Mouse (Mus musculus) left cerebral cortex, adult 9 months (tissue): ENCODE results near the gene Tpd52l1.

ENCODE experiments used
- DNase-seq, 2 experiments: peaks; one replicate each; pipeline ENCODE4 v3.0.0; 2022; ENCODE audit warnings: low spot score in 2 of 2

The Tpd52l1 gene

DNA sequence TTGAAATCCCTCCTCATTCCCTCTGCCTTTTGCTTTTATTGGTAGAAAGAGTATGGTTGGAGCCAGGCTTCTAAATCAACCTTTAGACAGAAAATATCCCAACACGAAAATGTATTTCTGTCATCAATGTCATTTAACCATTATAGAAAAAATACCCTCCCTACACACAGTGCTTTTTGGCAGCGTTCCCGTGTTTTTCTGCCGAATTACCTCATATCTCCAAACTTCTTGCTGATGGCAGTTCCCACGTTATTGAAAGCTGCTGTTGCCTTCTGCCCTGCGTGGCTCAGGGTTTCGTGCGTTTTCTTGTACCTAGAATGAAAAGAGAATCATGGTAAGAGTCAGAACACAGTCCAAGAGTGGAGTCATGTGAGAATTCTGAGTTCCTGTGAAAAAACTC lies 99.4 kb downstream of the Tpd52l1 start:
- no peak for DNase-seq

DNA sequence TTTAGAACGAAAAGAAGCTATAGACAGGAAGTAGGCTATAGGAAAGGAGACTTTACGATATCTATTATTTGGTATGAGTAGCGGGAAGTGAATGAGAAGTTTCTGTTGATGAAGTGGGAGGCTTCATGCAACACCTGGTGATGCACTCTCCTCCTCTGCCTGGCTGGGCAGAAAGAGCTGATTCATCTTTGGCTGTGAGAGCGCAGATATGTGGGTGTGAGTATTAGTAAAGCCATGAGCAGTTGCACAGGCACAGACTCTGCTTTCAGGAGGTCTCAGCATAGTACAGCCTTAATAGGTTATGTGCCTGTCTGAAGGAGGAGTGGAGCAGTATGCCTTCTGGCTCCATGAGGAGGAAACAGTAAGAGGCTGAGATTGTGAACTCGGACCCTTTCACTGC lies 109.3 kb downstream of the Tpd52l1 start:
- DNase-seq, result peak in 1 of 2 experiments; percentile 26

DNA sequence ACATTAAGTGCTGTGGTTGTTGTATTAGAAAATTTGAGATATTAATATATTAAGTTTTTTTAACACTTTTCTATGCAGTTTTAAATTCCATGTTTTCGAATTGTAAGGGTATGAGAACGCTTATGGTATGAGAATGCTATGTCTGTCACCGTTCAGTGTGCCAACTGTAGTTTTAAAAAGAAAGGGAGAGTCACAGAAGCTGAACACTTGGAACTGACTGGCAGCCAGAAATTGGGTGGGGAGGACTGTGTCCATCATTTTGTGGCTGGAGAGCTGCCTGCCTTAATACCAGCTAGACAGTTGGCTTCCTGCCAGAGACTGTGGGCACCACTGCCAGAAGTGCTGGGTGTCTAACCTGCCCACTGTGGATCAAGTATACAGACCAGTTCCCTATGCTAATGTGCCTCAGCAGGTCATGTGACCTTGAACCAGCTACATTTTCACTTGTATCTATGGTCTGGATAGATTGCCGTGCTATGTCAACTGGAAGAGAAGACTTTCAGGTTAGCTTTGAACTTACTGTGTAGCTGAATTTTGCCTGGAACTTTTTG lies 114.5 kb downstream of the Tpd52l1 start:
- DNase-seq, result no peak

DNA sequence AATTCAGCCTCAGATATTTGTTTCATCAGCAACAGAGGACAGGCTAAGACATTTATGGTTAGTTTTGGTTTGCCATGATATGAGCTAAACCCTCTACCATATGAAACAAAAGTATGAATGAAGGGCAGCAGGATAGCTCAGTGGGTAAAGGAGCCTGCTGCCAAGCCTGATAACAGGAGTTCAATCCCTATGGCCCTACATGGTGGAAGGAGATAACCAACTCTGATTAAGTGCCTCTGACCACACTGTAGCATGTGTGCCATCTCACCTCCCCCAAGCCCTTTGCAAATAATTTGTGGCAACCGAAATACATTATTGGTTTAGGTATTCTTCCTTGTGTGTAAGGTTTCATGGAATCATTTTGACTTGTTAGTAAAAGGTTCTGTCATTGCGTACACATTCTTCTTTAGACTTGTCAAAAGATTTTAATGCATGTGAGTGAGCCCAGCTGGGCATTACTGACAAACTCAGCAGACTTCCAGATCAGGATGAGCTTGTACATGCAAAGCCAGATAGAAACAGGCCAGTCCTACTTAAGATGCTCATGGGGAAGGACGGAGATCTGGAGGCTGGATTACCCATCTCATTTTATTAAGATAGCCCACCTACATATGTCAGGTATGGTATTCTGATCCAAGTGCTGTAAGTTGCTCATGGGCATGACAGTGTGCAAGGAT lies 115.3 kb downstream of the Tpd52l1 start:
- DNase-seq, result no peak

DNA sequence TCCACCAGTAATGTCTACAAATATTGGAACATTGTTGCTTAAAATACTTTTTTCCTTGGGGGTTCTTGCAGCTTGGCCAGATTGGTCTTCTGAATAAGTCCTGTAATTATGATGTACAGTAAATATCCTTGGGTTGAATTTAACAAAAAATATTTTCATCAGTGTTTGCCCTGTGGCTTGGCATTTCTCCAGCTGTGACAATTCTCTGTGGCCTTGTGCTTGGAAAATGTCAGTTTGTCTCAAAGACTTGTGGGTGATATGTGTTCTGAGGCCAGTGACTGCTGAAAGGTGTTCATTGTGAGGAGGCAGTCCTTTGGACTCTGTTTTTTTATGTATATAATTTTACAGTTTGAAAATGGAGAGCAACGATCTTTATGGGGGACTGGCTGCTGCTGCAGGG lies 116.3 kb downstream of the Tpd52l1 start:
- DNase-seq, result no peak

DNA sequence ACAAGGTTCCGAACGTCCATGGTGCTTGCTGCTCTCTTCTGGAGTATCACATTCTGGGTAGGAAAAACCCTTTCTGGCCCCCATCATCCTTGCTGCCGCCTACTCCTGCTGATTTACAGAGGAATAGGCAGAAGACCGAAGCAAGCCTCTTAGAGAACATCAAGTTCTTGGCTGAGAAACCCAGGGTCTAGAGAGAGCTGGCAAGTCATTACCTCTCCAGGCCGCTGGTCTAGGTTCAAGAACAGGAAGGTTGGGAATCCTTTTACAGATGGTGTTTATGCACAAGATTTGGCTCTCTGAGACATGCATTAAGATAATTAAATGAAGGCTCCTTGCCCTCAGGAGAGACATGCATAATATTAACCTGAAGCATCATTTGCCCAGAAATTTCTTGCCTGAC lies 127.3 kb downstream of the Tpd52l1 start:
- DNase-seq, result no peak

DNA sequence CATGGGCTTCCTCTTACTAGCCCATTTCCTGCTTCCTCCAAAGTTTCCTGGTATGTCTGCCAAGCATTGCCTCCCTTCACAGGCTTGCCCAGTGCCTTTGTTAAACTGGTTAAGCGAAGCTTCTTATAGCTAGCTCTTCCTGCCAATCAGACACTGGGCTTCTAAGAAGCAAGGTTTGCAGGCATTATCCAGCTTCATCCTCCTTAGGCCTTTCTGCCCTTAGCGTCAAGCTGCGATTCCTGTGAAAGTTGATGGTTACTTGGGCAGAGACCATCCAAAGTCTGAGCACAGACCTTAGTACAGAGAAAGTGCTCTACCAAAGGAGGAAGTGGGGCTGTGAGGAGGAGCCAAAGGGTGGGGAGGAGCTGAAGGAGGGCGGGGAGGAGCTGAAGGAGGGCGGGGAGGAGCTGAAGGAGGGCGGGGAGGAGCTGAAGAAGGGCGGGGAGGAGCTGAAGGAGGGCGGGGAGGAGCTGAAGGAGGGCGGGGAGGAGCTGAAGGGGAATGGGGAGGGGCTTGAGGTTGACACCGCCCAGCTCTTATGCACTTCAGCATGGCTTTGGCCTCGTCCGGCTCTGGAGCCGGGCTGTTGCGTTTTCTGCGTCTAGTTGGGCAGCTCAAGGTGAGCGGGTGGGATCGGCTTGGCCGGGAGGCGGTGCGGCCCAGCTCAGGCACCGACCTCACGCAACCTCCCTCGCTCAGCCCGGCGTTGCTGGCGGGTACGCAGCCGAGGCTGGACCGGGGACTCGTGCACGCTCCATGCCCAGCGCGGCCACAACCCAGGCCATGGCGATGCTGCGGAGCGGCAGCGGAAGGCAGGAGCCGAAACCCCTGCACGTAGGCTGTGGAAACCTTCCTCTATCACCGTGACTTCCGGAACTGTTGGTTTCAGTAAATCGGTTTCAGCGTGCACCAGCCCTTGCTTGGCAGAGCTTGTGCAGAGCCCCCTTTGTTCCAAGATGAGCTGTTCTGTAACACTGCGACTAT lies 132.6 kb downstream of the Tpd52l1 start, which contains the start of gene Hddc2:
Gene Hddc2 (plus strand): TSS at position 519 of the 984 bp plus-strand sequence.
- DNase-seq, result peak; percentile 15 to 48

DNA sequence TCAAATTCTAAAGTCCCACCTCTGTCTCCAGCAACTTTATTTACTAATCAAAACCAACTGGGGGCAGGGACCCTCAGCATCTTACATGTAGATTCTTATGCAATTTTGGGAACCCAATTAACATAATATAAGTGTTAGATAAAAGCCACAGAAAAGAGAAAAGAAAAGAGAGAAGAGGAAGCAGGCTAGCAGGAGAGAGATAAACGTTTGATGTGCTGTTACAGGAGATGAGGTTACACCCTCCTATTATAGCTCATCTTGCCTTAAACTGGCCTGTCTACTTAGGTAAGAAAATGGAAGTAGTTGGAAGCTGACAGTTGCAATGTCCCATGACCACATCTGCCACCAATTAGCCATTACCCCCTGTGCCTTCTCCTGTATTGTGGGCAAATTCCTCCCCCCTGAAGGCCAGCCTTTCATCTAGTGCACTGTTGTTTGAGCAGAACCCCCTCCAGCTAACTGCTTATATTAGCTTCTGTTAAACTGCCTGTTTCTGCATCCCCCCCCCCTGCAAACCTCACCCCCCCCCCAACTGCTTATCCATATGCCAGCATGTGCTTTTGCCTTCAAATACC lies 138.6 kb downstream of the Tpd52l1 start:
- no peak for DNase-seq

DNA sequence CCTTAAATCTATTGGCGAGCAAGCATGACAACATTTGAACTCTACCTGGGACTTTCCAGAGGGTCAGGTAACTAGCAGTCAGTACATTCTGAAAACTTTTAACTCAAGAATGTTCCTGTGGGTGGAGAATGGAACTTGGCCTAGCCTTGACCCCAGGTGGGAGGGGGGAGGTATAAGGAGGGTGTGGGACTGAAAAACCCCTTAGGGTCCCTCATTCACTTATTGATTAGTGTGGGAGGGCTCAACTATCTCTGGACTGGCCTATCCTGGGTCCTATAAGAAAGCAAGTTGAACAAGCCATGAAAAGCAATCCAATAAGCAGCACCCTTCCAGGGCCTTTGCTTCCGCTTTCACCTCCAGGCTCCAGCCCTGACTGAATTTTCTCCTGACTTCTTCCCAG lies 142.3 kb downstream of the Tpd52l1 start:
- no peak for DNase-seq

DNA sequence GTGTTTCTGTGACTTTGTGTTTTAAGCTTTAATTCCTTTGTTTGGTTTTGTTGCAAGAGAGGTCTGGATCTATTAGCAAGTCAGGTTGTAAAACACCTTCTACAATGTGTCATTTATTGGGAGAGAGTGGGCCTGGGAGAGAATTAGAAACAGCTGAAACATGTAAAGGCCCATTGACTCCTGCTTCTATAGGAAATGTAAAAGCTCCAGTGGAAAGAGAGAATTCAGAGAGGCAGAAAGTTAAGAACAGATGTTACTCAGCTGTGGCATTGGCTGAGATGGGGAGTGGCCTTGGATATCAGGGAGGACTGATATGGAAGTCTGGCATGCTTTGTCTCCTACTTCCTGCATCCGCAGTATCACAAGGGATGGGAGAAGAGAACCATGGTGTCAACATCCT lies 145.5 kb downstream of the Tpd52l1 start:
- no peak for DNase-seq

DNA sequence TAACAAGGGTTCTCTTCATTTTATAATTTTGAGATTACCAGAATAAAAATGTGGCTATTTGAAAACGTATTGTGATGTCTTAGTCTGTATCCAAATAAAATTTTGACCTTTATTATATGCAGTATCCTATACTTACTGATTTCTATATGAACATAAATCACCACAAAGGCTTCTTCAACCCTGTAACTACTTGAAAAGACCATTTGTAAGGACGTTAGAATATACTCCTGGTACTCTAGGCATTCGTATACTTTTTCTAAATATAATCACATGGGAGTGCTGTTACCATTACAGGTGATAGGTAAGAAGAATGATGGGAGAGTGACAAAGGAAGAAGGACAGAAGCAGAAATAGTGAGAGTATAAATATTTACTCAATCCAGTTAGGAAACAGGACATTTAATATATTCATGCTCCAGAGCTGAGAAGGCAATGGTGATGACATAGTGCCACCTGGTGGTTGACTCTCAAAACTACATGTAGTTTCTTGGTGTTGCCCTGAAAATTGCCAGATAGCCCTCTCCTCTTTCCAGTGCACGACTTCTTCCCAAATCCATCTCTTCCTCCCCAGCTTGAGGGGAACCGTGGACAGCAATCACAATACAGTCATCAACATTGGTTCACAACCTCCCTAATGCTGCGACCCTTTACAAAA lies 146.7 kb downstream of the Tpd52l1 start:
- DNase-seq, result peak in 1 of 2 experiments; percentile 76

DNA sequence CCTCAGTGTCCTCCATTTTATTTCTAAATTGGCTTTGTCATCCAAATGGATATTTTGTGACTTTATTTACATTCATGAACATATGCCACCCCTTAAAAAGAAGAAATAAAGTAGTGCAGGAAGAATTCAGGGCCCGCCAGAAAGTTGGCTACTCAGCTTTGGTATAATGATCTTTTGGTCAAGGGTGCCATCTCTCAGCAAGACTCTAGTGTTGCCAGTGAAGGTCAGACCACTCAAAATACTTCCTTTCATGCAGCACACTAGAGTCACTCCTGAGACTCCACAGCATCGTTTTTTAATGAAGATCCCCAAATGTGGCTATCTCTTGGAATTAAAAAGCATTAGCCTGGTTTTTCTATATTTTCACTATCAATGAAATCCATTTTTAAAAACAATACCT lies 147.5 kb downstream of the Tpd52l1 start:
- DNase-seq, result no peak

DNA sequence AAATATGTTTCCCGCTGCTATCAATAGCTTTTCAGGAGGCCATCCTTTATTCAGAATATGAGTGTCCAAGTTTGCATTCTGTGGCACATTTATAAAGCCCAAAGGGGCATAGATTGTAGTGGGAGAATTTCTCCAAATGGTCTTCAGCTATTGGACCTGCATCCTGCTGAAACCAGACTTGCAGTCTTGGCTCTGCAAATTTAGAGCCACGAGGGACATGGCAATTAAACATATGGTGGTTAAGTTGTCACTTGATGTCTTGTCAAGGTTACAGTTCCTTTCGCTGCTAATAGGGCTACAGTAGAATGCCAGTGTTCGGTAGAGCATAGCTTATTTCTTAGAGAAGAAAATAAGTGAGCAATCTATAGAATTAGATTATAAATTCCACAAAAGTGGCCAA lies 148.7 kb downstream of the Tpd52l1 start:
- no peak for DNase-seq

DNA sequence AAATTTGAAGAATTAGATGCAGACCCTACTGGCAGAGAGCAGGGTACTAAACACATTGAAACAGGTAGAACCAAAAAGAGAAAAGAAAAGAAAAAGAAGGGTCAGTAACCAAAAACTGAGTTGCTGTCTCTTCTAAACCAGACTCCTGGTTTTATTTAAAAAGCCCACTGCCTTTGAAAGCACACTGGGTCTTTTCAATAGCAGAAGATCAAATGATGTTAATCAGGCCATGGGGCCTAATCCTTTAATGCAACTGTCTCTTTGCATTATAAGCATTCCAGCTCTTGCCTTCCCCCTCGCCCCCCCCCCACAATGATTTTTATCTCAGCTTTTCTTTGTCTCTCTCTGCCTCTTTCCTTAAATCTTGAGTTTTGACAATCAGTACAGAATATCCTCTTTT lies 149.3 kb downstream of the Tpd52l1 start:
- DNase-seq, result no peak

DNA sequence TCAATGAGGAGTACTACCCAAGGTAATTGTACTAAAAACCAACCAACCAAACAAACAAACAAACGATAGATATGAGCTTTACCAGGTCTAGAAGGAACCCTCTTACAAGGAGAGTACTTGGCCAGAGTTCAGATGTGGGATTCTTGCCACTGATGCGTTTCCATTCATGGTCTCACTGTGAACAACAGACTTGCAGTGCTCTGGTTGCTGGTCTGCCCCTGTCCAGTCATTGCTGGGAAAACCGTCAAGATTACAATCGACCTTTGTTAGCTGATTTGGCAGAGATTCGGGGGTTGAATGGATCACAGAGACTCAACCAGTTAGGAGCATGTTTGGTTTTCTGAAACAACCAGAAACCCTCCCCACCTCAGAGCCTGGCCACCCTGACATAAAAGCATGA lies 150.1 kb downstream of the Tpd52l1 start:
- DNase-seq, result peak in 1 of 2 experiments; percentile 11

DNA sequence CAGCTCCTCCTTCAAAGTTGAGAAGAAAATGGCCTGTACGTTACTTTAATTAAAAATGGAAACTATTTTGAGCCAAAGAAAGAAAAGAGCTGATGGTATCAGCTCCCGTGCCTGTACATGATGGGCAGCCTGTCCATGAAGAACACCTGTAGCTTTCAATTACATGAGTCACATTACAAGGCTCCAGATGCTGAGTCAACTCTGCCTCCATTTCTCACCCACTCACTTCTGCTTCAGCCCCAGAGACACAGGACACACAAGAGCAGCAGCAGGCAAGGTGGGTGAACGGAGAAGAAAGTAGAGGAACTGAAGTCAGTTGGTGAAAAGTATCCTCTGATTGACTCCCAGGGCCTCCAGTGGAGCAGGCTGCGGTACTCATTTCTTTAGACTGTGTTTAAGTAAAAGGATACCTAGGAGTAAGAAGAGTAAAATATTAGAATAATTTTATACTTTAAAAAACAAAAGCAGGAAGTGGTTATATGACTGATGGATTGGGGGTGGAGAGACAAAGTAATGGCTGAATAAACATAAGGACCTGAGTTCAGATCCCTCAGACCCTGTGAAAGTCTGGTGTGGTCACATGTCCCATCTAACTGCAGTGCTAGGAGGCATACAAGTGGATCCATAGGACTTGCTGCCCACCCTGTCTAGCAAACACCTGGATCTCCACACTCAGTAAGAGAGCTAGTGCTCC lies 156.9 kb downstream of the Tpd52l1 start:
- DNase-seq, result no peak

DNA sequence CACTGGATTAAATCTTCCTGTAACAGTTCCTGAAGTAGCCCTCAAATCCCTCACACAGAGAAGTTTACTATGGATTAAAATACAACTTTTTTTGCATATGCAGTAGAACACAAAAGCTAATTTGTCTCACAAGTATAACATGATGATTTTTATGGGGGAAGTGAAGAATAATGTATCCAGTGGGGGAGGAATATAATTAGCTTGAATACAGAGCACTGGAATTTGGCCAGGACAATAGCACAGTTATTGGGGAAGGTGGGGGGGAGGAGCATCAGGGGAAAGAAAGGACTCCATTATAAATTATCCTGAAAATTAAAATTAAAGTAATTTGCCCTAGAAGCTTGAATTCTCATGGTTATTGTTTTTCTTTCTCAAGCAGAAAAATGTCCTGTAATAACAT lies 158.0 kb downstream of the Tpd52l1 start:
- DNase-seq, result no peak
